Mouse (Mus musculus): ENCODE measurements around the gene Trmt1. TPM values are rescaled to one million over a fixed set of nuclear protein-coding genes. Genes with fewer than 3 reads are reported as not detected.

The Trmt1 gene
- polyA plus RNA-seq, 1 experiment from 2014 or later = 59.9 TPM

DNA sequence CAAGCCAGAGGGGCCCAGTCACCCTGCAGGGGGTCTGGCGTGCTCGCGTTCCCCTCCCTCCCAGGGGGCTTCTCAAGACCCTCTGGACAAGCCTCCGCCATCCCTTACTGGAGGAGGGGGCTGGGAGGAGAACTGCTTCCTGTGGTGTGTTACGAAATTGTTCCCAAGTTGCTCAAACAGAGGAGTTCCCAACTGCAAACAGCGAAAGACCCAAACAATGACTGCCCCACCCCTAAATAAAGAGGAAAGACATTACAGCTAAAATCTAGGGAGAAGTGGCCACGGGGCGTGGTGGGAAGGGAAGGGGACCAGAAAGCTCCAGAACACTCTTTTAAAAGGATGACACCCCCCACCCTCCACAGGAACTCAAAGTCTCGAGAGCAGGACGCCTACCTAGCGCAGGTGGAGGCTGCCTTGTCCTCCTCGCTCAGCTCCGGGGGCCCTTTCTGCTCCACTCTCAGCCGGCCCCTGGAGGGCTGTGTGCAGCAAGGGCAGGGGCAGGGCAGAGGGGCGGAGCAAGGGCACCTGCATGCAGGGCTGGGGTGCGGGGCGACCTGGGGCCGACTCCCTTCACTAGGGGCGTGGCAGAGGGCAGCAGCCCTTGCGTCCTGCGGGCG lies 21.3 kb downstream of the Trmt1 start:
- no peaks in the 10 kb centered on the region for H3K36me3 ChIP-seq
- peak overlapping the region; percentile 28 for H3K4me3 ChIP-seq (replicated peaks)
- no peak overlapping the region for H3K9ac ChIP-seq
- H3K27me3 ChIP-seq (replicated peaks) = peaks cover 71% of the 10 kb centered on the region
- H3K4me2 ChIP-seq (replicated peaks) = peak overlapping the region; percentile 58
- WGBS = 15% methylated on average over 22 of the region's 22 CpGs
- H3K4me1 ChIP-seq (replicated peaks) = peaks cover 44% of the 10 kb centered on the region
- H3K27ac ChIP-seq = peak overlapping the region; percentile 40
- ATAC-seq = peak; percentile 63
- no peaks in the 10 kb centered on the region for H3K9me3 ChIP-seq

DNA sequence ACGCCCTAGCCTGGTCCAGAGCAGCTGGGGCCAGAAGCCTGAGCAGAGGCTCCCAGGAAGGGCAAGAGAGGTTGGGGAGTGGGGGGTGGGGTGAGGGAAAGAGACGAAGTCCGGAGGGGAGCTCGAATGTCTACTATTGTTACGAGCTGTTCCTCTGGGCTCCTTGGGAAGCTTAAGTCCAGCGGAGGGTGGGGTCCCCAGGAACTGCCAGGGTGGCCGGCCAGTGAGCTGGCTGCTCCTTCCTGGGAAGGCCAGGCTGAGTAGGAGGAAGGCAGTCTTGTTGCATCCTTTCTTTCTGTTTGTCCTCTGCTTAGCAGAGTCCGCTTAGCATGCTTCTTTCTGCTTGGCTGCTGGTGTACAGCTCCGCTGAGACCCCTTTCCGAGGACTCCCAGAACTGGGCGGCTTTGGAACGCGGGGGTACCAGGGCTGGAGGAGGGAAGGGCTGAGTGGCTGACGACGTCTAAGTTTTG lies 22.0 kb downstream of the Trmt1 start:
- peak overlapping the region; percentile 58 for H3K4me2 ChIP-seq (replicated peaks)
- ATAC-seq = no peak
- peaks cover 63% of the 10 kb centered on the region for H3K27me3 ChIP-seq (replicated peaks)
- H3K9me3 ChIP-seq = no peaks in the 10 kb centered on the region
- H3K27ac ChIP-seq = peak overlapping the region; percentile 40
- H3K36me3 ChIP-seq = no peaks in the 10 kb centered on the region
- H3K9ac ChIP-seq = no peak overlapping the region
- 17% methylated on average over 15 of the region's 15 CpGs for WGBS
- peaks cover 48% of the 10 kb centered on the region for H3K4me1 ChIP-seq (replicated peaks)
- H3K4me3 ChIP-seq (replicated peaks) = no peak overlapping the region

DNA sequence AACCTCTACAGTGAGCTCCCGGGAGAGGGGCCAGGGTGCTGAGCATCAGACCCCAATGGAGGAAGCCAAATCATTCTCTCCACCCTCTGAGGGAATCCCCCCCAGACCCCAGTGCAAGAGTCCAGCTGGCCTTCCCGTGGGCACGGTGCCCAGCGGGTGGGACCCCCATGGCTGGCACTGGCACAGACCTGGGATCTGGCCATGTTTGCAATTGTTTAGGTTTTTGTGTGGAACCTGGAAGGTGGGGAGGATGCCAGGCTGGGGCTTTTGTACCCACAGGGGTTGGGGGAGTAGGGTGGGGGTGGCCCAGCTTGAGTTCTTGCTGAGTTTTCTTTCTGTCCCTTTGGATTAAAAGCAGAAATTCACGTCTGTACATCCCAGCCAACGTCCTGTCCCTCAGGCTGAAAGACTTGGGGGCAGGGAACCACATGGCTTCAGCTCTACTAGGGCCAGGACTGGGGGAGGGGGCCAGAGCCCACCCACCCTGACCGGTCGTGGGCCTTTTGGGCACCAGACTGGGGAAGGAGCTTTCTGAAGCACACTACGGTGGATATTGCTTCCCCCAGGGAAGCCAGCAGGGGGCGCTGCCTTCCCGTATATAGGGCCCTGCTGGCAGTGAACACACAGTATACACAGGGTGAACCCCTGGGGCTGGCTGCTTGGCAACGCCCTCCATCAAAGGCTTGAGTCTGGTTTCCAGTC lies 22.8 kb downstream of the Trmt1 start:
- no peak overlapping the region for H3K9ac ChIP-seq
- H3K4me2 ChIP-seq (replicated peaks) = no peak overlapping the region
- H3K36me3 ChIP-seq = no peaks in the 10 kb centered on the region
- peaks cover 57% of the 10 kb centered on the region for H3K4me1 ChIP-seq (replicated peaks)
- H3K27me3 ChIP-seq (replicated peaks) = peaks cover 55% of the 10 kb centered on the region
- 15% methylated on average over 12 of the region's 12 CpGs for WGBS
- no peaks in the 10 kb centered on the region for H3K9me3 ChIP-seq
- no peak overlapping the region for H3K4me3 ChIP-seq (replicated peaks)
- no peak overlapping the region for H3K27ac ChIP-seq
- peak; percentile 61 for ATAC-seq

DNA sequence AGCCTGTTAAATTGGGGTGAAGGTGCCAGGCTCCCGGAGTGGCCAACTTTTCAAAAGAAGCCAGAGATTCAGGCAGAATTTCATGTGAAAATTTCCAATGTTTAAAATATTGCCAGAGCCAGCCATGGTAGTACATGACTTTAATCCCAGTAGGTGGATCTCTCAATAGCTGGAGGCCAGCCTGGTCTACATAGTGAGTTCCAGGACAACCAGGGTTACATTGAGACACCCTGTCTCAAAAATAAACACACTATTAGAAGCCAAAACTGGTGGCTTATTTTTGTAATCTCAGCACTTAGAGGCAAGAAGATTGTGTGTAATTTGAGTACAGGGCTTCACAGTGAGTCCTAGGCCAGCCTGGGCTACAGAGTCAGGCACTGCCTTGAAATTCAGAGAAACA lies 23.8 kb downstream of the Trmt1 start:
- no peak for ATAC-seq
- no peak overlapping the region for H3K4me2 ChIP-seq (replicated peaks)
- no peaks in the 10 kb centered on the region for H3K36me3 ChIP-seq
- H3K27me3 ChIP-seq (replicated peaks) = peaks cover 54% of the 10 kb centered on the region
- no peak overlapping the region for H3K4me3 ChIP-seq (replicated peaks)
- H3K9me3 ChIP-seq = no peaks in the 10 kb centered on the region
- peaks cover 56% of the 10 kb centered on the region for H3K4me1 ChIP-seq (replicated peaks)
- no peak overlapping the region for H3K27ac ChIP-seq
- no peak overlapping the region for H3K9ac ChIP-seq
- 97% methylated on average over 1 of the region's 1 CpGs for WGBS

DNA sequence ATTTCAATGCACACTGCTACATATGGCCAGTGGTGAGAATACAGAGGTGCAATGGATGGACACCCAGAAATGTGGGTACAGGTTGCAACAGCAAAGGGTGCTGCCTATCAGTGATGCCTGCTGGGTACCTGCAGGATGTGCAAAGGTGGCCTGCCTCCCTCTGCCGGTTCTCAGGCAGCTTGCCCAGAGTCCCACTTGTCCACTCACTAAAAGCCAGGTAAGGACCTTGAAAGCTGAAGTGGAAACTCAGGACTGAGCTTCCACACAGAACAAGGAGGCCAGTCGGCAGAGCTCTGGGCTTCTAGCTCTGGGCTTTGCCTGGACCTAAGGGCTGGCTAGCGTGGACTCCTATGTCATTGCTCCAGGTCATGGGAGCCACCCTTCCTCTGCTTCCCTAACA lies 25.2 kb downstream of the Trmt1 start:
- 56% methylated on average over 3 of the region's 3 CpGs for WGBS
- no peaks in the 10 kb centered on the region for H3K9me3 ChIP-seq
- no peak overlapping the region for H3K9ac ChIP-seq
- no peaks in the 10 kb centered on the region for H3K36me3 ChIP-seq
- peaks cover 52% of the 10 kb centered on the region for H3K27me3 ChIP-seq (replicated peaks)
- no peak overlapping the region for H3K4me3 ChIP-seq (replicated peaks)
- peak overlapping the region; percentile 87; the same call in 1 of the 2 replicates for H3K27ac ChIP-seq
- no peak overlapping the region for H3K4me2 ChIP-seq (replicated peaks)
- no peak for ATAC-seq
- peaks cover 54% of the 10 kb centered on the region for H3K4me1 ChIP-seq (replicated peaks)

DNA sequence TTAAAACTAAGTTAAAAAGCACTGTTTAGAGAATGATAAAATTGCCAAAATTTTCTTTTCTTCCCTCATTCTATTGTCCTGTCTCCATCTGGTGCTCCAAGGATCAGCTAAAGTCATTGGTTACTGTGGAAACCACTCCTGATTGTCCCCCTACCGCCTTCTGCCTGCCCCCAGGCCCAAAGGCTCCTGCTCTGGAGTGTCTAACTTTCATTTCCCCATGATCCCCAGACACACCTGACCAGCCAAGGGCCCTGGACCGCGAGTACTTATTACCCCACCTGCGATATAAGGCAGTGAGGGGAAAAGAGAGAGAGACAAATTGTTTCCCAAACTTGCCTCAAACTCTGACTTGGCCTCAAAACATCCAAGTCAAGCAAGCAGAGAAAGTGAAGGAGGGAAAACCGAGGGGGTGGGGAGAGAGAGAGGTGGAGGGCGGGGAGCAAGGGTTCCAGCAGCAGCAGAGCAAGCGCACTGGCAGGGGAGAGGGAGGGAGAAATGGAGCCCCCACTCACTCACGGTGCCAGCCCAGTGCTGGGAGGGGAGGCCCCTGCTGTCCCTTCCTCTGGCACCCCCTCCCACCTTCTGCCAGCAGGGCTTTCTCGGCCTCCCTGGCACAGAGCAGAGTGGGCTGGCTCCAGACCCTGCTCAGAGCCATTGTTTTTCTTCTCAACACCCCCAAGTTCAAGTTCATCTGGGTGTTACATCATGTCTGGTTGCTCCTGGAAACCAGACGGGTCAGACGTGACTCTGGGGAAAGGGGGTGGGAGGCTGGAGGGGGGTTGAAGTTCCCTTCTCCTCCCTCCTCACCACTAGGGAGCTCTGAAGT lies 26.0 kb downstream of the Trmt1 start:
- no peak overlapping the region for H3K9ac ChIP-seq
- no peak overlapping the region for H3K4me3 ChIP-seq (replicated peaks)
- ATAC-seq = peak; percentile 69
- H3K4me2 ChIP-seq (replicated peaks) = peak overlapping the region; percentile 39
- WGBS = 25% methylated on average over 11 of the region's 11 CpGs
- no peaks in the 10 kb centered on the region for H3K36me3 ChIP-seq
- H3K27ac ChIP-seq = peak overlapping the region; percentile 87
- H3K4me1 ChIP-seq (replicated peaks) = peaks cover 46% of the 10 kb centered on the region
- H3K9me3 ChIP-seq = no peaks in the 10 kb centered on the region
- H3K27me3 ChIP-seq (replicated peaks) = peaks cover 50% of the 10 kb centered on the region

DNA sequence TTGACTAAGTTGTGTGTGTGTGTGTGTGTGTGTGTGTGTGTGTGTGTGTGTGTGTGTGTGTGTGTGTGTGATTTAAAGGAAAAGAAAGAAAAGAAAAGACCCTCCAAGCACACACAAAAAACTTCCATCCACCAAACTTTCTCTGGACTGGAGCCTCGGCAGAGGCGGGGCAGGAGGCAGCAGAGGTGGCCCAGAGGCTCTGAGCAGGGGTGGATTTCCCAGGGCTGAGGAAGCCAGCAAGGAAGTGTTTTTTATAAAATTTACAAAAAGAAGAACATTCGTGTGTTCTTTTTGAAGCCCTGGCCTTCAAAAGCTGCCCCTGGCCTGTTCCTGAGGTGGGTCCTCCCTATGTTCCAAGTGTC lies 26.6 kb downstream of the Trmt1 start:
- peak overlapping the region; percentile 67 for H3K27ac ChIP-seq
- peaks cover 49% of the 10 kb centered on the region for H3K27me3 ChIP-seq (replicated peaks)
- peaks cover 40% of the 10 kb centered on the region for H3K4me1 ChIP-seq (replicated peaks)
- 0 out of 2 replicates have a peak, but pooled peaks have one; percentile 35 for ATAC-seq
- 34% methylated on average over 3 of the region's 3 CpGs for WGBS
- no peak overlapping the region for H3K4me2 ChIP-seq (replicated peaks)
- H3K4me3 ChIP-seq (replicated peaks) = no peak overlapping the region
- no peaks in the 10 kb centered on the region for H3K36me3 ChIP-seq
- no peaks in the 10 kb centered on the region for H3K9me3 ChIP-seq
- no peak overlapping the region for H3K9ac ChIP-seq

DNA sequence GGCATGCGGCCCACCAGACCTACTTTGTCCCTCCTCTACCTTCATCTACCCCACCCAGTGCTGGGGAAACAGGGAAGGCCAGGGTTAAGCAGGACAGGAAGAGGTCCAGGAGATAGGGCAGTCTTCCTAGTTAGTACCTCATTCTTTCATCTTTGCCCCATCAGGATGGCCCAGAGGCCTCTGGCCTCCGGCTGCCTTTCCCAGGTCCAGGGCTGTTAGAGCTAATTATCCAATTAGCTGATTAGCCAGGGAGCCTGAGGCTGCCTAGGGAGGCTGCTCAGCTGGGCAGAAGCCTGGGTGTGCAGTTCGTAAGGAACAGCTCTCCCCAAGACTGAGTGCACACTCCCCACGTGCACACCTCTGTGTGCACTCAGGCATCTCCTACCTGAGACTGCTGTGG lies 27.3 kb downstream of the Trmt1 start:
- Histone ChIP-seq H3K9ac (no peak overlapping the region), H3K4me2 (replicated peaks) (no peak overlapping the region), H3K4me1 (replicated peaks) (peaks cover 35% of the 10 kb centered on the region), H3K9me3 (no peaks in the 10 kb centered on the region), H3K4me3 (replicated peaks) (no peak overlapping the region), H3K27me3 (replicated peaks) (peaks cover 46% of the 10 kb centered on the region), H3K36me3 (no peaks in the 10 kb centered on the region), H3K27ac (peak overlapping the region; percentile 67)
- ATAC-seq = no peak
- 59% methylated on average over 4 of the region's 4 CpGs for WGBS

DNA sequence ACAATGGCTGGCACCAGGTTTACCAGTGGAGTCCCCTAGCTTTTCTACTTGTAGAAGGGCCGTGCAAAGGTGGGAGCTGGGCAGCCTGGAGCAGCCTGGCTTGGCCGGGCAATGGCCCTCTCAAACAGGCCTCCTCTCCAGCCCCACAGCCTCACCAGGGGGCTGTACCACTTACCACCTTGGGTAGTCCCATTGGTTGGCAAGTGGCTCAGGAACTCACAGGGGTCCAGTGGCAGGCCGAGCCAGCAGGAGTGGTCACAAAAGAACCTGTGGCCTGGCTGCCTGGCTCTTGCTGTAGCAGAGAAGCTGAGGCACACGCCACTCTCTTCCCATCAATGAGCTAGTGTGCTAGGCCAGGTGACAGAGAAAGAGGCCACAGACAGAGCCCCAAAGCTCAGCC lies 28.1 kb downstream of the Trmt1 start:
- H3K27ac ChIP-seq = 0 out of 2 replicates have a peak overlapping the region, but pooled peaks have one; percentile 41
- WGBS = 77% methylated on average over 4 of the region's 4 CpGs
- peaks cover 30% of the 10 kb centered on the region for H3K4me1 ChIP-seq (replicated peaks)
- peaks cover 40% of the 10 kb centered on the region for H3K27me3 ChIP-seq (replicated peaks)
- H3K4me2 ChIP-seq (replicated peaks) = no peak overlapping the region
- no peaks in the 10 kb centered on the region for H3K9me3 ChIP-seq
- no peak overlapping the region for H3K4me3 ChIP-seq (replicated peaks)
- H3K9ac ChIP-seq = no peak overlapping the region
- no peak for ATAC-seq
- H3K36me3 ChIP-seq = no peaks in the 10 kb centered on the region

DNA sequence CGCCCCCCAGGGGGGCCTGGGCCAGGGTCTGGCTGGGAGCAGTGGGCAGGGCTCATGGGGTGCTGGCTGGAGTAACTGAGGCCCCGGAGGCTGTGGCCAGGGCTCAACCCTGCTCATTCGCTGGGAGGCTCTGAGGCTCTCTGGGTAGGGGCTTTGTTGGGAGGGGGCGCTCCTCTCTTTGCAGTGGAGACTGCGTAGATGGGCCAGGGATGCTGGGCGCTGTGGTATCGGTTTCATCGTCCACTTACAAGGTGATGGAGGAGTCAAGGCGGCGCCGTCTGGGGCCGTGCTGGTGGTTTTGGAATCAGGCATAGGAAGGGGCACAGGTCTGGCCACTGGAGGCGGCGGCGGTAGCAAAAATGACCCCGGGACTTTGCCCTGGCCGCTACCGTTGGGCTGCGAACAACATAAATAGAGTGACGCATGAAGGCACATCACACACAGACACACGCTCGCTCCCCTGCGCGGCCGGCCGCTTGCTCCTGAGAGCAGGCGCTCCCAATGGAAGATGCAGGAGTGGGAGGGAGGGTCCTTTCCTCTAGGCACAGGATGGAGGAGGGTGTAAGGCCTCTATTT lies 29.9 kb downstream of the Trmt1 start:
- Histone ChIP-seq H3K36me3 (no peaks in the 10 kb centered on the region), H3K27ac (no peak overlapping the region), H3K4me2 (replicated peaks) (0 out of 2 replicates have a peak overlapping the region, but pooled peaks have one; percentile 17), H3K9ac (peak overlapping the region; percentile 17; the same call in 1 of the 2 replicates), H3K9me3 (no peaks in the 10 kb centered on the region), H3K27me3 (replicated peaks) (peaks cover 43% of the 10 kb centered on the region), H3K4me1 (replicated peaks) (peaks cover 30% of the 10 kb centered on the region), H3K4me3 (replicated peaks) (no peak overlapping the region)
- 25% methylated on average over 27 of the region's 27 CpGs for WGBS
- no peak for ATAC-seq

DNA sequence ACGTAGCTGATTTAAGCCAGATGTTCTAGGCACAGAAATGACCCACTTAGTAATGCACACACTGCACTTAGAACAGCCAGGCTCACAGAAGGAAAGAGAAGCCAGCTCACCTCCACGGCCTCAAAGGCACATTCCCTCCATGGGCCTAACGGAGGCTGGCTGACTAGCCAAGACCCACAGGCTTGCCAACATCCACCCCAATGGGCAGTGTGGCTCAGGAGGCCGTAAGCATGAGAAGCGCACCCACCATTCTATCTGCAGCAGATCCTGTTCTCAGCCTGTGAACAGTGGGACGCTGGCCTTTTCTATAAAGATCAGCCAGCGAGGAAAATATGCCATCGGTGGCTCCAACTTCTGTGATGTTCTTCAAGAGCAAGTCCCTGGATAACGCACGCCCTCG lies 30.7 kb downstream of the Trmt1 start:
- Histone ChIP-seq H3K36me3 (no peaks in the 10 kb centered on the region), H3K9me3 (no peaks in the 10 kb centered on the region), H3K4me2 (replicated peaks) (no peak overlapping the region), H3K4me3 (replicated peaks) (no peak overlapping the region), H3K27ac (no peak overlapping the region), H3K9ac (no peak overlapping the region), H3K27me3 (replicated peaks) (peaks cover 36% of the 10 kb centered on the region), H3K4me1 (replicated peaks) (peaks cover 27% of the 10 kb centered on the region)
- ATAC-seq = no peak
- 89% methylated on average over 11 of the region's 11 CpGs for WGBS

DNA sequence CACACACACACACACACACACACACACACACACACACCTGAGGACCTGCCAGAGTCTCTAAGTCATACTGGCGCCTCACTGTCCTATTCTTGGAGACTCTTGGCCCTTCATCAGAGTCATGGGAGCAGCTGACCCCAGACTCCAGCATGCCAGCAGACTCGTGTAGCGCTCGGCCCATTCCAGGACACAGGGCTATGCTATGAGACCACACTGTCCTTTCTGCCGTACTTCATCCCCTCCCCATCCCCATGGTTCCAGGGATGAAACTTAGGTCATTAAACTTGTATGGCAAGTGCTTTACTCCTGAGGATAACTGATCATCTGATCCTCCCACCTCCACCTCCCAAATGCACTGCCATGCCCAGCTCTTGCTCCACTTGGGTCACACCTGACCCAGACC lies 32.4 kb downstream of the Trmt1 start:
- 85% methylated on average over 5 of the region's 5 CpGs for WGBS
- no peak for ATAC-seq
- peaks cover 36% of the 10 kb centered on the region for H3K27me3 ChIP-seq (replicated peaks)
- H3K4me3 ChIP-seq (replicated peaks) = no peak overlapping the region
- no peak overlapping the region for H3K9ac ChIP-seq
- H3K27ac ChIP-seq = no peak overlapping the region
- H3K4me1 ChIP-seq (replicated peaks) = peaks cover 29% of the 10 kb centered on the region
- H3K36me3 ChIP-seq = no peaks in the 10 kb centered on the region
- H3K9me3 ChIP-seq = no peaks in the 10 kb centered on the region
- H3K4me2 ChIP-seq (replicated peaks) = no peak overlapping the region

Data from intestine, embryonic 15.5 days (tissue).